Mouse (Mus musculus): Measurements from ENCODE around the gene Gm21149. TPM values are rescaled to one million over a fixed set of nuclear protein-coding genes. Genes with fewer than 3 reads are reported as not detected.
"Not testable (repeated sequence)": the region's sequence is repeated elsewhere in the genome, so short reads cannot be mapped to it uniquely, and the experiment has no call there.

Gm21149 gene
- total RNA-seq, 2 experiments from 2014 or later: not detected

DNA sequence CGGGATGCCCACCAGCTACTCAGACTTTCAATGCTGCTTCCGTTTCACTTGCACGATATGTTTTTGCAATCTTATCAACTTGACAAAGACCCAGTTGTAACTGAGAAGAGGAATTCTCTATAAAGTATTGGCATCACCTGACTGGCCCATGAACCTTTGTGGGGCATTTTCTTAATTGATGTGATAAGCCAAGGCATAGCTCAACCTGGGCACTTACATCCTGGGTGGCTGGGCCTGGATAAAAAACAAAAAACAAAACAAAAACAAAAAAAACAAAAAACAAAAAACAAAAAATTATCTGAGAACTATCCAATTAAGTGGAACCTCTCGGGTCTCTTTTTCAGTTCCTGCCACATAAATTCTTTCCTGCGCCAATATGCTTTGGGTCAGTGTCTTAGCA, 12.4 kb upstream of the Gm21149 start:
- DNase-seq: no peak
- Histone ChIP-seq H3K27ac (no peak overlapping the region), H3K4me3 (no peak overlapping the region)
- intact Hi-C loops (cut with DNase I): no loop called here
- no peak for TF ChIP-seq CTCF (IDR thresholded peaks at IDR 0.05)

GRCm38 (mm10) chr5:15484616-15485015, 8.3 kb upstream of the Gm21149 start:
- DNase-seq; H3K4me3 ChIP-seq; H3K27ac ChIP-seq; intact Hi-C loops (cut with DNase I): not testable (repeated sequence)
- TF ChIP-seq CTCF (IDR thresholded peaks at IDR 0.05): peak; percentile 24; the same call in 1 of the 2 replicates

DNA sequence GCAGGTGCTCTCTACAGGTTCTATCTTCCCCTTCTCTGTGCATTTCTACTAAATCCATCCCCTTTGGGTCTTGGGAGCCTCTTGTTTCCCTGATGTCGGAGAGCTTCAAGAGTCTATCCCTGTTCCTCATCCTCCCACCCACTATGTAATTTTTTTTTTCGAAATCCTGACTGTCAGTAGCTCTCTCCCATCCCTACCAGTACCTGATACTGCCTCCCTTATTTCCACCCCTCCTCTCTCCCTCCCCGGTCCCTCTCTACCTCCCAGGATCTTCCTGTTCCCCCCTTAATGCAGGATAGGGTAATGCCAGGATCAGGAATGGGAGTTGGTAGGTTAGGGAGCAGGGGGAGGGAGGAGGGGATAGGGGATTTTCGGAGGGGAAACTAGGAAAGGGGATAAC, 7.3 kb upstream of the Gm21149 start:
- H3K27ac ChIP-seq; DNase-seq; H3K4me3 ChIP-seq; intact Hi-C loops (cut with DNase I): not testable (repeated sequence)

DNA sequence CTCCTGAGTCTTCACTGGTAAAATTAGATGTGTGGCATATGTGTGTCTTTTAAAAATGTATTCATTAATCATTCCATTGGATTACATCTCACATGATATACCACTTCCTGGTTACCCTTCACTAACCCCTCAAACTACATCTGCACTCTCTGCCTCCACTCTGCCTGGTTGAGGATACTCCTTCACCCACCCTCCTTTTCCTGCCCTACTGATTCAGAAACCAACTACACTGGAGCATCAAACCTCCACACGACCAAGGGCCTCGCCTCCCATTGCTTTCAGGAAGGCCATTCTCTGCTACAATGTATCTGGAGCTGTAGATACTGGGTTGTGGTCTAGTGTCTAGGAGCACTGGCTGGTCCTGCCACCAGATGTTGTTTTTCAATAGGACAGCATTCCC, 6.5 kb upstream of the Gm21149 start:
- H3K4me3 ChIP-seq; H3K27ac ChIP-seq; intact Hi-C loops (cut with DNase I); DNase-seq: not testable (repeated sequence)

DNA sequence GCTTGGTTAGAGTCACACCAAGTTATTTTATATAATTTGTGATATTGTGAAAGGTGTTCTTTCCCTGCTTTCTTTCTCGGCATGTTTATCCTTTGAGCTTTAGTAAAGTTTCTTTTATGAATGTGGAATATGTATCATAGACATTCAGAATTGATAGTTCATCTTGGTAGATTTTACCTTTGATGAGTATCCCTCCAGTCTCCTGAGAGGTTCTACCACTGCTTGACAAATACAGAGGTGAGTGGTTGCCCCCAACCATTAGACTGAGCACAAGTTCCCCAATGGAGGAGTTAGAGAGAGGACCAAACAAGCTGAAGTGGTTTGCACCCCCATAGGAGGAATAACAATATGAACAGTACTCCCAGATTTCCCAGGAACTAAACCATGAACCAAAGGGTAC, 6.2 kb downstream of the Gm21149 start:
- intact Hi-C loops (cut with DNase I); DNase-seq; H3K4me3 ChIP-seq; H3K27ac ChIP-seq: not testable (repeated sequence)

GRCm38 (mm10) chr5:15467768-15468167, 8.6 kb downstream of the Gm21149 start:
- H3K27ac ChIP-seq; intact Hi-C loops (cut with DNase I); H3K4me3 ChIP-seq; DNase-seq: not testable (repeated sequence)
- peak; percentile 29; the same call in 1 of the 2 replicates for TF ChIP-seq CTCF (IDR thresholded peaks at IDR 0.05)

- H3K4me3 ChIP-seq; intact Hi-C loops (cut with DNase I); DNase-seq; H3K27ac ChIP-seq: not testable (repeated sequence)
Observed at GRCm38 (mm10) chr5:15466218-15466617, 10.1 kb downstream of the Gm21149 start.

GRCm38 (mm10) chr5:15463561-15463960, 12.8 kb downstream of the Gm21149 start:
- peak; percentile 29 for TF ChIP-seq CTCF (IDR thresholded peaks at IDR 0.05)
- H3K27ac ChIP-seq; intact Hi-C loops (cut with DNase I); H3K4me3 ChIP-seq: not testable (repeated sequence)
- DNase-seq: peak; percentile 28

- TF ChIP-seq CTCF (IDR thresholded peaks at IDR 0.05): peak; percentile 25; the same call in 1 of the 2 replicates
- DNase-seq; intact Hi-C loops (cut with DNase I); H3K4me3 ChIP-seq; H3K27ac ChIP-seq: not testable (repeated sequence)
Observed at GRCm38 (mm10) chr5:15461613-15462012, 14.7 kb downstream of the Gm21149 start.

GRCm38 (mm10) chr5:15457865-15458571, 18.3 kb downstream of the Gm21149 start:
- H3K27ac ChIP-seq; intact Hi-C loops (cut with DNase I); DNase-seq; H3K4me3 ChIP-seq: not testable (repeated sequence)

Other genes with a start within 250 kb of the Gm21149 start
- gene Gm21190, start 52.7 kb upstream of the Gm21149 start, total RNA-seq (2021): not detected
- not detected for gene Gm21083, start 100.8 kb upstream of the Gm21149 start, total RNA-seq (2021)
- gene Speer4d, start 142.5 kb upstream of the Gm21149 start, total RNA-seq (2021): not detected
- not detected for gene 4930572O03Rik, start 180.5 kb upstream of the Gm21149 start, total RNA-seq (2021)
- not detected for gene Speer4c, start 237.7 kb upstream of the Gm21149 start, total RNA-seq (2021)